Mouse (Mus musculus): ENCODE results near the gene Tcte3.
"Not testable (repeated sequence)": the region's sequence is repeated elsewhere in the genome, so short reads cannot be mapped to it uniquely, and the experiment has no call there.

Tcte3 gene

DNA sequence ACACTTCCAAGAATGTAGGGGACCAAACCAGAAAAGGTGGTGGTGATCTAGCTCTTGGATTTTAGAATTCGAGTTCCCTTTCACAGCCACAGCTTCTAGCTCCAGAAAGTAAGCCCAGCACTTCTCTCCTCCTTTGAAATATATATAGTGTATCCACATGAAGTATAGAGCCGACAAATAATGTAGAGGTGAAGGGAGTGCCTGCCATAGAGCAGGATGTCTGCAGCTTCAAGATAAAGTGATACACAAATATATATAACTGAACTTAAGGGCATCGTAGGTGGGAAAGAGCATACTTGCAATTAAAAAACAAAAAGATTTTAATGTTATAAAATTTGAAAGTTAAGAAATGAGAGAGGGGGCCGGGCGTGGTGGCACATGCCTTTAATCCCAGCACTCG, 15.8 kb downstream of the Tcte3 start:
- DNase-seq, result not testable (repeated sequence)

DNA sequence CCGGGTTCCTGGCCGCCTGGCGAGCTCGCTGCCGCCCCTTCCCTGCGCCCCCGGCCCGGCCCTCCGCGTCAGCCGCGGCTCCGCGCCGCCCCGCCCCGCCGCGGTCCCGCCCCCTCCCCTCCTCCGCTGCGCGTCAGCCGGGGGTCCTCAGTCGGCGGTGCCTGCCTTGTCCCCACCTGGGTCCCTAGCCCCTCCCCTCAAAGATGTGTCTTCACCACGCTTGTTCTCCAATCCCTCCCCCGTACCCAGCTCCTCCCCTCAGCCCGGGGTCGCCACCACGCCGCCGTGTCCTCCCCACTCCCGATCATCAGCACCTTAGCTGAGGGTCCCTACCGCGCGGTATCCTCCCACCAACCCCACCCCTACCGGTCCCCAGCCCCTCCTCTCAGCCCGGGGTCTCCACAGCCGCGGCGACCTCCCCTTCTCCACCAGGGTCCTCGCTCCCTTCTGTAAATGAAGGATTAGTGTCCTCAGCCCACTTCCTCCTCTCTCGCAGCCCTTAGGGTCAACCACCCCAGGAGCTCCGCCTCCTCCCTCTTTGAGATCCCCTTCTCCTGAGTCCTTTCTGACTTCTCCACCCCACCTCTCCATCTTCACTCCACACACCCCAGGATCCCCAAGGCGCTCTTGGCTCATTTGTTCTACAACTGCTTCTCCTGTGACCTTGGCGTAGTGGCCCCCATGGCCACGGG, 16.6 kb downstream of the Tcte3 start:
- not testable (repeated sequence) for DNase-seq

DNA sequence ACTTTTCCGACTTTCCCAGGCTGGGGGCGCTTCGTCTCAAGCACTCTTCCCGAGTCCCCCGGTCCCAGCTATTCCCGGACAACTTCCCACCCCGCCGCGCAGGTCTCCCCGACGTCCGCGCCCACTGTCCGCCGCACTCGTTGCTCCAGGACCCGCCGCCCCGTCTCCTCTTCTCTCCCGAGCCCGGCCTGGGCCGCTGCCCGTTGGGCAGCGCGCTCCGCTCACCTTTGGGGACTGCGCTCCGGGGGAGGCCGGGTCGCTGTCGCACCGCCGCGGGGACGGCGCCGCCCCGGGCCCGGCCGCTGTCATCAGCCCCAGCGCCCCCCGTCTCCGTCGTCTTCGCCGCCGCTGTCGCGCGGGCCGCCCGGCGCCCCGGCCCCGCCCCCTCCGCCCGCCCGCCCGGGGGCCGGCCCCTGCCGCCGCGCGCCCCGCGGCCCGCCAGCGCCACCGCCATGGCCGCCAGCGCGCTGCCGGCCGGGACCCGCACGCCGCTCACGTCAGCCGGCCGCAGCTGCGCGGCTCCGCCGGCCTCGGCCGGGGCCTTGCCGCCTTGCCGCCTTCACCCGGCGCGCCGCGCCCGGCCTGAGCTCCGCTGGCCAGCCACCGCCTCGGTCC, 17.3 kb downstream of the Tcte3 start:
- DNase-seq, result not testable (repeated sequence)

DNA sequence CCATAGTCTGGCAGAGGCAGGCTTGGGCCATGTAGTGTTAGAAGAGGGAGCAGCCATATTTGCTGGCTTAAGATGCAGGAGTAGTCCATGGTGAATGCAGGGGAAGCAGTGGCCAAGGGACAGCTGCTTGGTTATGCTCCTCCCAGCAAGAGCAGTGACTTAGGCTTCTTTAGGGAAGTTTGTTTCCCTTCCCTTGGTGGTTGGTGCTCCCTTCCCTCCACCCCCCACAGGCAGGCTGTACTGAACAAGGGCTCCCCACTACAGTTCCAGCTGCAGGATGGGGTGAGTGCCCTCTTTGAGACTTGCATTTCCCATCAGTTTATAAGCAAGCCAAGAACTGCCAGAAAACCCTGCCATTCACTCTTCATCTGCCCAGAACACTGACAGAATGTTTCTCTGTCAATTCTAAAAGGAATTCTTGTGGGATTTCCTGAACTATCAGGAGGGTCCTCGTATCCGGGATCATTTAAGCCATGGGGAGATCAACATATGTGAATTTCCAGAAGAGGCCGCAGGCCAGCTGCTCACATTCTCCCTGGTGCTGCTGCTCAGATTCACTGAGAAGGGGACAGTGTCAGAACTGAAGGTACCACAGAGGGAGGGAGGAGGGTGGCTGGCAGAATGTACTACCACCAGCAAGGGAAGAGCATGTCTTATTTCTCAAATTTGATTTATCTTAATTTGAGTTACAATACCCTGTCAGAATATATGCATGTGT, 19.6 kb downstream of the Tcte3 start:
- DNase-seq, result not testable (repeated sequence)

DNA sequence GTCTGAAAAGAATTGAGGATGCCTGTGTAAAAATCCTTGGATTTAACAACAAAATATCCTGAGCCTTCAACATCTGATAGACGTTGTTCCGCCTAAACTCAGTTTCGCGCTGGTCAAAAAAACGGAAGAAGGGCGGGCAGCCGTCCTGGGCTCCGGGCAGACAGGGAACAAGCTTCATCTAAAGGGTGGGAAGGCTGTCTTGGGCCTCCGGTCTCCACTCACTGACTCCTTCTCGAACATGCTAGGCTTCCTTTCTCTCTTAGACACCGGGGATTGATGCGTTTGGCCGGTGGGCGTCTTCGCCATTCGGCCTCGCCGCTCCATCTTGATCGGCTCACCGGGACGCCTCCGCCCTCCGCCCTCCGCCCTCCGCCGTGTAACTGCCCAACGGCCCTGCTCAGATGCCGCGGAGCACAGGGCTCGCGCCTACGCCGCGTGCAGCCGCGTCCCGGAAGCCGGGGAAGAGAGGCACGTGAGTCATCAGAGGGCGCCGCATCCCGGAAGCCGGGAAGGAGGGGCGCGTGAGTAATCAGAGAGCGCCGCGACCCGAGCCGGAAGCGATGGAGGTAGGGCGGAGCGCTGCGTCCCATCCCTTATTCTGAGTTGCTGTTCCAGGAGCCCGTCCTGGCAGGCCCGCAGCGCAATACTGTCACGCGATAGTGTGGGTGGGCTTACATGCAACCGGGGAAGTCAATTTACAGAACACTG, 31.4 kb downstream of the Tcte3 start, which contains the start of gene Gm3435:
Gene Gm3435, plus strand, starts transcription at position 471 of the 708 bp plus-strand sequence.
- DNase-seq, result not testable (repeated sequence)

DNA sequence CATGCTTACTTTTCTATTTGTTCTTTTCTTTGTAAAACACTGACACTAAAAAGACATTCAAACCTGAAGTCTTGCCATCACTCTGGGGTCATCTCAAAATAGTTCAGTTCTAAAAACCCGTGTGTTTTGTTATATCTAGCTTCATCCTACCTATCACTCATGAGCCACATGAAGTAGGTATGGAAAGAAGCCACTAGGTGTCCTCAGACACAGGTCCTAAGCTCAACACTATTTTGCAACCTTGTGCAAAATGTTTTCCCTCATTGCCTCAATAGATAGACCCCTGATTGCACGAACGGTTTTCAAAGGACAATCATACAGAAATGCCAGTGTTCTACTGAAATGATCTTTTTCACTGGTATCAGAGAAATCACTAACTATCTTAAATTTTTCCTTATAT, 32.2 kb downstream of the Tcte3 start:
- DNase-seq, result not testable (repeated sequence)

DNA sequence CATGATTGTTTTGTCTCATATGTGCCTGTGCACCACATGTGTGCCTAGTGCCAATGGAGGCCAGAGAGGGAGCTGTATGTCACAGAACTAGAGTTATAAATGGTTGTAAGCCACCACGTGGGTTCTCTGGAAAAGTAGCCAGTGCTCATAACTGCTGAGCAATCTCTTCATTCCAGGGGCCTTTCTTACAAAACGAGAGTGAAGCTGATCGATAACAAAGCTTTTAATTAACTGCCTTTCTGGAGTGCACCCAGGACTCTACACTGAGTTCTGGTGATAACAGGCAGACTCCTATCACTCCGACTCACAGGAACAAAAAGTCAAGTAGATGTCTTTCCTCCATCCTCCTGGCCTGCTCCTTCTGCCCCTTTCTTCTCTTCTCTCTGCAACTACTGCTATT, 41.2 kb downstream of the Tcte3 start:
- DNase-seq, result not testable (repeated sequence)

DNA sequence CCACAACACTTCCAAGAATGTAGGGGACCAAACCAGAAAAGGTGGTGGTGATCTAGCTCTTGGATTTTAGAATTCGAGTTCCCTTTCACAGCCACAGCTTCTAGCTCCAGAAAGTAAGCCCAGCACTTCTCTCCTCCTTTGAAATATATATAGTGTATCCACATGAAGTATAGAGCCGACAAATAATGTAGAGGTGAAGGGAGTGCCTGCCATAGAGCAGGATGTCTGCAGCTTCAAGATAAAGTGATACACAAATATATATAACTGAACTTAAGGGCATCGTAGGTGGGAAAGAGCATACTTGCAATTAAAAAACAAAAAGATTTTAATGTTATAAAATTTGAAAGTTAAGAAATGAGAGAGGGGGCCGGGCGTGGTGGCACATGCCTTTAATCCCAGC, 47.1 kb downstream of the Tcte3 start:
- not testable (repeated sequence) for DNase-seq

DNA sequence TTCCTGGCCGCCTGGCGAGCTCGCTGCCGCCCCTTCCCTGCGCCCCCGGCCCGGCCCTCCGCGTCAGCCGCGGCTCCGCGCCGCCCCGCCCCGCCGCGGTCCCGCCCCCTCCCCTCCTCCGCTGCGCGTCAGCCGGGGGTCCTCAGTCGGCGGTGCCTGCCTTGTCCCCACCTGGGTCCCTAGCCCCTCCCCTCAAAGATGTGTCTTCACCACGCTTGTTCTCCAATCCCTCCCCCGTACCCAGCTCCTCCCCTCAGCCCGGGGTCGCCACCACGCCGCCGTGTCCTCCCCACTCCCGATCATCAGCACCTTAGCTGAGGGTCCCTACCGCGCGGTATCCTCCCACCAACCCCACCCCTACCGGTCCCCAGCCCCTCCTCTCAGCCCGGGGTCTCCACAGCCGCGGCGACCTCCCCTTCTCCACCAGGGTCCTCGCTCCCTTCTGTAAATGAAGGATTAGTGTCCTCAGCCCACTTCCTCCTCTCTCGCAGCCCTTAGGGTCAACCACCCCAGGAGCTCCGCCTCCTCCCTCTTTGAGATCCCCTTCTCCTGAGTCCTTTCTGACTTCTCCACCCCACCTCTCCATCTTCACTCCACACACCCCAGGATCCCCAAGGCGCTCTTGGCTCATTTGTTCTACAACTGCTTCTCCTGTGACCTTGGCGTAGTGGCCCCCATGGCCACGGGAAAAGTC, 48.0 kb downstream of the Tcte3 start:
- DNase-seq, result not testable (repeated sequence)

DNA sequence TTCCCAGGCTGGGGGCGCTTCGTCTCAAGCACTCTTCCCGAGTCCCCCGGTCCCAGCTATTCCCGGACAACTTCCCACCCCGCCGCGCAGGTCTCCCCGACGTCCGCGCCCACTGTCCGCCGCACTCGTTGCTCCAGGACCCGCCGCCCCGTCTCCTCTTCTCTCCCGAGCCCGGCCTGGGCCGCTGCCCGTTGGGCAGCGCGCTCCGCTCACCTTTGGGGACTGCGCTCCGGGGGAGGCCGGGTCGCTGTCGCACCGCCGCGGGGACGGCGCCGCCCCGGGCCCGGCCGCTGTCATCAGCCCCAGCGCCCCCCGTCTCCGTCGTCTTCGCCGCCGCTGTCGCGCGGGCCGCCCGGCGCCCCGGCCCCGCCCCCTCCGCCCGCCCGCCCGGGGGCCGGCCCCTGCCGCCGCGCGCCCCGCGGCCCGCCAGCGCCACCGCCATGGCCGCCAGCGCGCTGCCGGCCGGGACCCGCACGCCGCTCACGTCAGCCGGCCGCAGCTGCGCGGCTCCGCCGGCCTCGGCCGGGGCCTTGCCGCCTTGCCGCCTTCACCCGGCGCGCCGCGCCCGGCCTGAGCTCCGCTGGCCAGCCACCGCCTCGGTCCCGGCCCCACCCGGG, 48.7 kb downstream of the Tcte3 start:
- not testable (repeated sequence) for DNase-seq

DNA sequence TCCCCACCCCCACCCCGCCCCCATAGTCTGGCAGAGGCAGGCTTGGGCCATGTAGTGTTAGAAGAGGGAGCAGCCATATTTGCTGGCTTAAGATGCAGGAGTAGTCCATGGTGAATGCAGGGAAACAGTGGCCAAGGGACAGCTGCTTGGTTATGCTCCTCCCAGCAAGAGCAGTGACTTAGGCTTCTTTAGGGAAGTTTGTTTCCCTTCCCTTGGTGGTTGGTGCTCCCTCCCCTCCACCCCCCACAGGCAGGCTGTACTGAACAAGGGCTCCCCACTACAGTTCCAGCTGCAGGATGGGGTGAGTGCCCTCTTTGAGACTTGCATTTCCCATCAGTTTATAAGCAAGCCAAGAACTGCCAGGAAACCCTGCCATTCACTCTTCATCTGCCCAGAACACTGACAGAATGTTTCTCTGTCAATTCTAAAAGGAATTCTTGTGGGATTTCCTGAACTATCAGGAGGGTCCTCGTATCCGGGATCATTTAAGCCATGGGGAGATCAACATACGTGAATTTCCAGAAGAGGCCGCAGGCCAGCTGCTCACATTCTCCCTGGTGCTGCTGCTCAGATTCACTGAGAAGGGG, 51.1 kb downstream of the Tcte3 start:
- DNase-seq, result not testable (repeated sequence)

DNA sequence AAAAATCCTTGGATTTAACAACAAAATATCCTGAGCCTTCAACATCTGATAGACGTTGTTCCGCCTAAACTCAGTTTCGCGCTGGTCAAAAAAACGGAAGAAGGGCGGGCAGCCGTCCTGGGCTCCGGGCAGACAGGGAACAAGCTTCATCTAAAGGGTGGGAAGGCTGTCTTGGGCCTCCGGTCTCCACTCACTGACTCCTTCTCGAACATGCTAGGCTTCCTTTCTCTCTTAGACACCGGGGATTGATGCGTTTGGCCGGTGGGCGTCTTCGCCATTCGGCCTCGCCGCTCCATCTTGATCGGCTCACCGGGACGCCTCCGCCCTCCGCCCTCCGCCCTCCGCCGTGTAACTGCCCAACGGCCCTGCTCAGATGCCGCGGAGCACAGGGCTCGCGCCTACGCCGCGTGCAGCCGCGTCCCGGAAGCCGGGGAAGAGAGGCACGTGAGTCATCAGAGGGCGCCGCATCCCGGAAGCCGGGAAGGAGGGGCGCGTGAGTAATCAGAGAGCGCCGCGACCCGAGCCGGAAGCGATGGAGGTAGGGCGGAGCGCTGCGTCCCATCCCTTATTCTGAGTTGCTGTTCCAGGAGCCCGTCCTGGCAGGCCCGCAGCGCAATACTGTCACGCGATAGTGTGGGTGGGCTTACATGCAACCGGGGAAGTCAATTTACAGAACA, 62.8 kb downstream of the Tcte3 start, which contains the start of the genes 9030025P20Rik and Gm3417:
Gene 9030025P20Rik, plus strand, starts transcription at position 107 of the 677 bp plus-strand sequence.
Gene Gm3417, minus strand, starts transcription at position 429 of the 677 bp plus-strand sequence.
- DNase-seq, result not testable (repeated sequence)

DNA sequence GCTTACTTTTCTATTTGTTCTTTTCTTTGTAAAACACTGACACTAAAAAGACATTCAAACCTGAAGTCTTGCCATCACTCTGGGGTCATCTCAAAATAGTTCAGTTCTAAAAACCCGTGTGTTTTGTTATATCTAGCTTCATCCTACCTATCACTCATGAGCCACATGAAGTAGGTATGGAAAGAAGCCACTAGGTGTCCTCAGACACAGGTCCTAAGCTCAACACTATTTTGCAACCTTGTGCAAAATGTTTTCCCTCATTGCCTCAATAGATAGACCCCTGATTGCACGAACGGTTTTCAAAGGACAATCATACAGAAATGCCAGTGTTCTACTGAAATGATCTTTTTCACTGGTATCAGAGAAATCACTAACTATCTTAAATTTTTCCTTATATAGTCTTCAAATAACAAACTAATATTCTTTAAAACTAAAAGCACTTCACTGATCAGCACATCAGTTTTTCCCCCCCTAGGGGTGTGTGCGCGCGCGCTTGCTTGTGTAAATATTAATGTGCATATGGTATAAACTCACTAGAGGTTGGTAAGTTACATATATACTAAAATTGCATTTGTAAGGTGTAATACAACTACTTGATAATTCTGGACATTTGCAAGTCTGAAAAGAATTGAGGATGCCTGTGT, 63.4 kb downstream of the Tcte3 start:
- DNase-seq, result not testable (repeated sequence)
